Mouse (Mus musculus): ENCODE results near the gene Ipcef1. TPM values are rescaled to one million over a fixed set of nuclear protein-coding genes. Genes with fewer than 3 reads are reported as not detected.
"Not testable (repeated sequence)": the region's sequence is repeated elsewhere in the genome, so short reads cannot be mapped to it uniquely, and the experiment has no call there.

Ipcef1 gene
- total RNA-seq, 2 experiments from 2014 or later: 80.3 to 86.4 TPM

DNA sequence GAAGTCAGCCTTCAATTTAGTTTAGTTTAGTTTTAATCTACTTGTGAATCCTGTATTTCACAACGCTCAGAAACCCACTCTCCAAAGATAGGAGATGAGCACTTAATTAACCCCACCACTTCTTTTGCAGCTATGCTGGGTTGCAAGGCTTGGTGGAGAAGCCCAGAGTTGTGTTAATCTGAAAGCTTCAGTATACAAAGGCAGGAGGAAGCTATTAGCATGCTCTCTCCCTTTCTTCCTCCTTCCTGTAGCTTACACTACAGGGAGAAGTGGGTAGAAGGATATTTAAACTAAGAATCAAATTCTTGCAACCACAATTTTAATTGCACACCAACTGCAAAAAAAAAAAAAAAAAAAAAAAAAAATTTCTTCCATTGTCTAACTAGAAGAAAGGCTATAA, 136.3 kb downstream of the Ipcef1 start:
- DNase-seq (ENCODE audit: low spot score in 2 of 2): no peak
- intact Hi-C loops (cut with DNase I): no loop called here

- intact Hi-C loops (cut with DNase I): no loop called here
- DNase-seq (ENCODE audit: low spot score in 2 of 2): peak in 1 of 2 experiments; percentile 44
These were observed 142.5 kb downstream of the Ipcef1 start for GRCm38 (mm10) chr10:6909763-6910162.

DNA sequence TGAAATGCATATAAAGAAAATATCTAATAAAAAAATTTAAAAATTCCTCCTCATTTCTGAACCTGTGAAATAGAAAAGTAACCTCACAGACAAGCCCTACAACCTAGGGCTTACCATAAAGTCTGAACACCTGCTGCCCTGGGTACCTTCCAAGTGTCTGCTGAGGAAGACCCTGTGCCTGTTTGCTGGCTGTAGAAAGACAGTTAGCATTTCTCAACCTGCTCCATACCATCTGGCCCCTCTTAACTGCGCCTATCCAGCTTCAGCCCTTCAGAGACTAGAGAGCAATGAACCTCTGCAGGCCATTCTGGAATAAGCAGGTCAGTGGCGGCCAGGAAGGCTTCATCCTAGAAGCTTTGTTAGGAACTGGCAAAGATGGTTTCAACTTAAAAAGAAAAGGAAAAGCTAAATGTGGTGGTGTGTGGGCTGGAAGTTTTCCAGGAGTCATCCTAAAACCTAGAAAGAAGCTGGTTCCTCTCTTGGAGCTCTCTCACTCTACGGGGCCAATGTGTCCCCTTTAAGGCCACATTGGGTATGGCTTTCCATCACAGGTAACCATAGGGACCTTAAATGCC, 150.4 kb downstream of the Ipcef1 start:
- intact Hi-C loops (cut with DNase I): no loop called here
- no peak for DNase-seq (ENCODE audit: low spot score in 2 of 2)

- intact Hi-C loops (cut with DNase I): no loop called here
- DNase-seq (ENCODE audit: low spot score in 2 of 2): peak in 1 of 2 experiments; percentile 38
These were observed 152.2 kb downstream of the Ipcef1 start for GRCm38 (mm10) chr10:6900126-6900525.

DNA sequence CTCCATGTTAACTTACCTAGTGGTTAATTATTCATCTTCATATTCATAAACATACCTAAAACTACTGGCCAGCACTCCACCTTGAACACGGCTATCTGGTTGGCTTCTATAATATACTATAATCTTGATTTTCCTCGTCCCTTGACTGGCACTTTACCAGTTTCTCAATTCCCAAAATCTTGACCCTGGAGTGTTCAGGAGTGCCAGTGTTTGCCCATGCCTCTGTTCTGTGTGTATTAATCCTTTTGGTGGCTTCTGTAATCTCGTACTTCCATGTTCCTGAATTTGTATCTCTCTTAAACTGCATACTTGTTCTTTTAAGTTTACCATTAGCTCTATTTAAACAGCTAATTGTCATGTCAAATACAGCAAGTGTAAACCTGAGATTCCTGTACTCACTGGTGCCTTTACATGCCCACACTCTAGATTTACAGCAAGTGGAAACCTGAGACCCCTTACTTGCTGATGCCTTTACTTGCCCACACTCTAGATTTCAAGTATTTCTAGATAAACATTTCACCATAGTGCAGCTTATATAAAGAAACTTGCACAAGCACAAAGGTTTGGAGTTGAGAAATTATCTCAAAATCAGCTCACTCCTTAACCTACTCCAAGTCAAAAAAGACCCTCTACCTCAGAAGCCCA, 155.5 kb downstream of the Ipcef1 start:
- DNase-seq (ENCODE audit: low spot score in 2 of 2): no peak
- intact Hi-C loops (cut with DNase I): no loop called here

- DNase-seq (ENCODE audit: low spot score in 2 of 2): peak in 1 of 2 experiments; percentile 38
- intact Hi-C loops (cut with DNase I): no loop called here
These were observed 156.5 kb downstream of the Ipcef1 start for GRCm38 (mm10) chr10:6895796-6896195.

DNA sequence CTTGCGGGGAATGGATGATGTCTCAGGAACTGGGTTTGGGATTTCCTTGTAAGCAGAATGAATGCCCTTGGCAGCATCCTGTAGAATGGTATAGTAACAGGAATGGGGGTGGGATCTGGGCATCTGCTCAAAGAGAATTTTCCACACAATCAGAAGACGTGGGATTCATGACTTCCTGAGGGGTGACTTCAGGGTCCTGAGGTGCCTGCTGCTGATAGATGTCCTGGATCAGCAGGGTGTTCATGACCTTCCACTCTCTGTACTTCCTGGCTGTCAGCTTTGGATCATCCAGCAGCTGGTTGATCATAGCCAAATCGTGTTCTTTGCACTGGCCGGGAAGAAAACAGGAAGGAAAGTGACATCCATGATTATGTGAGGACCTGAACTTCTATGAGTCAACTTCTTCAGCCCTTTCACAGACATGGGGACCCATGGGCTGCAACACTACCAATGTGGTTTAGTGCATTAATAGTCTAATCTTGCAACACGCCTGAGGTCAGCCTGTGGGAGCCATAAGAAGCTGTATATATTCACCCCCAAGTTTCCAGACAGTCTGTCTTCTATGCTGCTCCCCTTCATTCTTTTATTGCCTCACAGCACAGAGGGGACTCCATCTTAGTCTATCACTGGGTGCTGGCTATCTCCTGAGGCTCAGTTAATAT, 161.8 kb downstream of the Ipcef1 start:
- intact Hi-C loops (cut with DNase I): no loop called here
- DNase-seq (ENCODE audit: low spot score in 2 of 2): no peak

DNA sequence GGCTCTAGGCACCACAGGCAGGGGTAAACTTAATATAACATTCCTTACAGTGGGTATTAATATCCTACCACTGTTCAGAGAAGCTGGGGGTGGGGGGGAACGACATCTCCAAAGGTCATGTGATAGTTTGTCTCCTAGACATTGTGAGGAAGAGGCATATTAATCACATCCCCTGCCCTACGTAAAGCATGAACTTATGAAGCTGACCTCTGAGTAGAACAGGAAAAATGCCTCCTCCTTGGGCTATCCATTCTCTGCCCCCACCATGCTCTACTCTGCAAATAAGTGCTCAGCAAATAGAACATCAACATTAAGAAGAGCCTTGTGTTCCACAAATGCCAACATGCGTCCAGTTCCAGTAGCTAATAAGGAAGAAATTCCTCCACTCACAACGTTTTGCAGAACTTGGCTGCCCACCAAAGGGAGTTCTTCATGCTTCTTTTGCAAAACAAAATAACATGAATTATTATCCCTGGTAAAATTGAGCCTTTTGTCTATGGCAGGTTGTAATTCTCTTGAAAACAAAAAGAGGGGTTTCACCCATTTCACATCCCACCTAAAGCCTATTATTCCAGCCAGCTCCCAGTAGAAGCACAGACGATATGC, 162.5 kb downstream of the Ipcef1 start:
- intact Hi-C loops (cut with DNase I): loop anchor here (5.0 to 10.0 kb wide), 3 partner anchors 88 to 235 kb away; no protein-coding TSS in a partner anchor

DNA sequence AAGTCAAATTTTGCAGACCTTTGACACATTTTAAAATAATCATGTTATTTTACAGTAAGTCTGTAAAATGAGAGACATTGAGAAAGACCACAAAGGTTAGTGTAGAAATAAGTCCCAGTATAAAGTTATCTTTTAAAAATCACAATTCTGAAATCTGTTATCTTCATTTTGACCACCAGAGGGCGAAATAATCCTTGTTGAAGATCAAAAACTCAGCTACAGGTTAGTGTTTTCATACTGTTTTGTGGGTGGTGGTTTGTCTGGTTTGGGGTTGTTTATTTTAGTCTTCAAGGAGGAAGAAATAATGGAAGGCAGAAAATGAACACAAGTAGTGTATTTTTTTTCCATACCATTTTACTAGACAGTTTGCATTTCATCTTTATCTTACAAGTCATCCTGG, 166.8 kb downstream of the Ipcef1 start:
- DNase-seq (ENCODE audit: low spot score in 2 of 2): peak; percentile 29 to 81
- intact Hi-C loops (cut with DNase I): loop anchor here (5.0 to 10.0 kb wide), 3 partner anchors 92 to 239 kb away; no protein-coding TSS in a partner anchor

More for the DNA sequence above, 162.5 kb downstream of the Ipcef1 start:
- no peak for DNase-seq (ENCODE audit: low spot score in 2 of 2)

DNA sequence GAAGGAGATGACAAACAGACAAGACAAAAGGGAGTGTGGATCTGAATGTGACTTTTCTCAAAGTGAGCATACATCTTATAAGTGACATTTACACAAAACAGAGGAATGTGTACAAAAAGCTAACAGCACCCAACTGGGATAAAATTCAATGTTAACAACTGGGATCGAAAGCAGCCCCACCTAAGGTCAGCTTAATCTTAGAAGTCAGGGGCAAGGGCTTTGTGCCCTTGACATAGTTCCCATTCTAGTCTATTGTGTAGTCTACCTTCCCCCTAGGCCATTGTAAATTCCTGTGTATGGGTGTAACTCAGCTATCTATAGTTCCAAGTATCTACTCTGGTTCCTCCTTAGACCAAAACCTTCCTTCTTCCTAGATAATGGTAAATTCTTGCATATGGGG, 170.2 kb downstream of the Ipcef1 start:
- intact Hi-C loops (cut with DNase I): loop anchor here (10.0 kb wide), 1 partner anchor 243 kb away; no protein-coding TSS in a partner anchor
- DNase-seq (ENCODE audit: low spot score in 2 of 2): not testable (repeated sequence)

GRCm38 (mm10) chr10:6878276-6878881, 173.9 kb downstream of the Ipcef1 start:
- no peak for DNase-seq (ENCODE audit: low spot score in 2 of 2)
- intact Hi-C loops (cut with DNase I): no loop called here

GRCm38 (mm10) chr10:6873917-6874316, 178.4 kb downstream of the Ipcef1 start:
- intact Hi-C loops (cut with DNase I): no loop called here

DNA sequence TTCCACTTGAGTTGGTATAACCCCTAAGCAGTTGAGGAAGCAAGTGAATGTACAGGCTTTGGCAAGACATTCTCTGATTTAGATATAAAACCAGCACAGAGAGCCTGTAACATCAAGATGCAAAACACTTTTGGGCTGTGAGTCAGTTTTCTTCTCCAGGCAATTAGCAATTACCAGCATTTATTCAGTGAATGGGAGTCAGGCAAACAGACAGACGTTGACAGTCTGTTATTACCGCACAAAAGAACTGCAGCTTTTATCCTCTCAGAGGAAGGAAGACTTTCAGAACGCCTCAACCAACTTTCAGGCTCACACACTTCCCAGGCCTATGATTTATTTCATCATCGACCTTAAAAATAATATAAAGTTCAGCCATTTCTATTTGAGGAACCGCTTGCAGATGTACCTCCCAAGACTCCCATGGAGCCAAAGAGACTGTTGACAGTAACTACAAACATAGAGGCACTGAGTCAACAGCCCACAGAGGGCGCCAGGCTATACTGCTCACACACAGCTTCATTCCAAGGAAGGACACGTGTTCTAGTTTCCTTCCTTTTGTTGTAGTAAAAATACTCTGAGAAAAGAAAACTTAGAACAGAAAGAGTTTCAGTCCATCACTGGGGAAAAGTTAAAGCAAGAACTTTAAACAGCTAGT, 180.7 kb downstream of the Ipcef1 start:
- DNase-seq (ENCODE audit: low spot score in 2 of 2): no peak
- intact Hi-C loops (cut with DNase I): no loop called here

More at GRCm38 (mm10) chr10:6873917-6874316, 178.4 kb downstream of the Ipcef1 start:
- no peak for DNase-seq (ENCODE audit: low spot score in 2 of 2)

GRCm38 (mm10) chr10:6855812-6856211, 196.5 kb downstream of the Ipcef1 start:
- intact Hi-C loops (cut with DNase I): no loop called here
- no peak for DNase-seq (ENCODE audit: low spot score in 2 of 2)

DNA sequence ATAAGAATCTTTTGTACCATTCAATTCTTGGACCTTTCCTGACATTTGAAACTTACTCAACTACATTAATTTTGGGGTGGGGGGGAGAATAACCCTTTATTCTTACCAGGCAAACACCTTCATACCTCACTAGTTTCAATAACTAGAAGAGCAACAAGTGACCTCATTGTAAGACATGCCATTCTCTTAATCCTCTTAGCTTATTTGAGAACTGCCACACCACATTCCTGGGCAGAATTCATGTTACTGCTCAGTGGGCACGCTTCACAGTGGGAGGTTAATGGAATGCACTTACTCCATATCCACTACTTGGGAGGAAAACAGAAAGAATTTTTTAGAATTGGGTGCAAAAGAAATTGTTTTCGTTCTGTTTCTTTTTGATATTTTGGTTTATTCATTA, 203.4 kb downstream of the Ipcef1 start:
- no peak for DNase-seq (ENCODE audit: low spot score in 2 of 2)
- intact Hi-C loops (cut with DNase I): no loop called here

DNA sequence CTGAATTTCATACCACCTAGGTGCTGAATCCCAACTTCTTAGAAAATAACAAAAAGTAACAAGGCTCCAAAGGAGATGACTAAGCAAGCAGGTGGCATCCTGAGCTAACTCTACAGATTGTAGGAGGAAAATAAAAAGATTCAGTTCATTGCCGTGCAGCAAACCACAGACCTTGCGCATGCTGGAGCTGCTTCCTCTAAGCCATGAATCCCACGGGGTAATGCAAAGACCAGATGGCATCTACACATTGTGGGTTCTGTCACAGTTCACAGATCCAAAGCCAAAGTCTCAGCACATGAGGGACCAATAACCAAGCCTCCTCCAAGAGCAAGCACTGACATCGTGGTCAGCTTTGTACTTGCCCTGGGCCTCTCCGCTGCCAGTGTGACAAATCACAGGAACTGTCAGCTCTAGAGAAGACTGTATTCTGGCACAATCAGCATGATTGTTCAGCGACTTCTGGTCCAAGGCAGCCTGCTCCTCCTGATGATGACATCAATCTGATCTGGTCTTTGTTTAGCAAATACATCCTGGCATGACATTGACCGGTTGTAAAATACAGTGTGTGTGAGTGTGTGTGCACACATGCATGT, 204.0 kb downstream of the Ipcef1 start:
- intact Hi-C loops (cut with DNase I): no loop called here
- no peak for DNase-seq (ENCODE audit: low spot score in 2 of 2)

- intact Hi-C loops (cut with DNase I): no loop called here
- no peak for DNase-seq (ENCODE audit: low spot score in 2 of 2)
These were observed 206.0 kb downstream of the Ipcef1 start for GRCm38 (mm10) chr10:6846283-6846682.

GRCm38 (mm10) chr10:6842225-6842624, 210.1 kb downstream of the Ipcef1 start:
- intact Hi-C loops (cut with DNase I): no loop called here
- DNase-seq (ENCODE audit: low spot score in 2 of 2): peak in 1 of 2 experiments; percentile 3

All from left cerebral cortex, postnatal 14 days (tissue).